Mouse (Mus musculus): ENCODE measurements around the gene Tstd2. TPM values are rescaled to one million over a fixed set of nuclear protein-coding genes. Genes with fewer than 3 reads are reported as not detected.

Tstd2 gene
- total and polyA plus RNA-seq, 2 experiments from 2014 or later: 19.3 to 31.4 TPM

- Histone ChIP-seq H3K9me3 (ENCODE audit: low read length) (no peaks in the 10 kb centered on the region), H3K4me1 (ENCODE audit: insufficient read depth) (no peaks in the 10 kb centered on the region), H3K4me2 (ENCODE audit: low read depth) (no peak overlapping the region), H3K9ac (no peak overlapping the region), H3K36me3 (ENCODE audit: insufficient read depth) (no peaks in the 10 kb centered on the region), H3K27ac (ENCODE audit: low read depth, low read length) (no peak overlapping the region), H3K4me3 (ENCODE audit: low read depth, low read length) (no peak overlapping the region), H3K27me3 (ENCODE audit: insufficient read depth, low read length) (no peaks in the 10 kb centered on the region)
- WGBS: 39% methylated on average over 15 of the region's 15 CpGs
- ATAC-seq (peak; percentile 71), DNase-seq (peak; percentile 35)
- TF ChIP-seq CTCF (IDR thresholded peaks at IDR 0.05; ENCODE audit: low read depth): no peak
These were observed 43.3 kb downstream of the Tstd2 start for GRCm38 (mm10) chr4:46094916-46095825.

GRCm38 (mm10) chr4:46092429-46093076 lies 45.9 kb downstream of the Tstd2 start:
- WGBS: 74% methylated on average over 5 of the region's 5 CpGs
- H3K27ac ChIP-seq (ENCODE audit: low read depth, low read length): no peak overlapping the region
- H3K9me3 ChIP-seq (ENCODE audit: low read length): no peaks in the 10 kb centered on the region
- no peak overlapping the region for H3K9ac ChIP-seq
- no peaks in the 10 kb centered on the region for H3K4me1 ChIP-seq (ENCODE audit: insufficient read depth)
- H3K27me3 ChIP-seq (ENCODE audit: insufficient read depth, low read length): no peaks in the 10 kb centered on the region
- DNase-seq (no peak), ATAC-seq (no peak)
- no peak for TF ChIP-seq CTCF (IDR thresholded peaks at IDR 0.05; ENCODE audit: low read depth)
- H3K4me3 ChIP-seq (ENCODE audit: low read depth, low read length): no peak overlapping the region
- H3K36me3 ChIP-seq (ENCODE audit: insufficient read depth): no peaks in the 10 kb centered on the region
- no peak overlapping the region for H3K4me2 ChIP-seq (ENCODE audit: low read depth)

GRCm38 (mm10) chr4:46089524-46090125 lies 48.9 kb downstream of the Tstd2 start:
- H3K4me1 ChIP-seq (ENCODE audit: insufficient read depth): no peaks in the 10 kb centered on the region
- WGBS: 60% methylated on average over 14 of the region's 14 CpGs
- DNase-seq (peak; percentile 54), ATAC-seq (peak; percentile 68)
- no peaks in the 10 kb centered on the region for H3K9me3 ChIP-seq (ENCODE audit: low read length)
- no peak for TF ChIP-seq CTCF (IDR thresholded peaks at IDR 0.05; ENCODE audit: low read depth)
- no peak overlapping the region for H3K4me2 ChIP-seq (ENCODE audit: low read depth)
- H3K36me3 ChIP-seq (ENCODE audit: insufficient read depth): no peaks in the 10 kb centered on the region
- 0 out of 2 replicates have a peak overlapping the region, but pooled peaks have one; percentile 29 for H3K27ac ChIP-seq (ENCODE audit: low read depth, low read length)
- no peak overlapping the region for H3K9ac ChIP-seq
- H3K4me3 ChIP-seq (ENCODE audit: low read depth, low read length): no peak overlapping the region
- H3K27me3 ChIP-seq (ENCODE audit: insufficient read depth, low read length): no peaks in the 10 kb centered on the region

- no peaks in the 10 kb centered on the region for H3K4me1 ChIP-seq (ENCODE audit: insufficient read depth)
- 26% methylated on average over 5 of the region's 5 CpGs for WGBS
- H3K9ac ChIP-seq: no peak overlapping the region
- H3K27me3 ChIP-seq (ENCODE audit: insufficient read depth, low read length): no peaks in the 10 kb centered on the region
- H3K4me3 ChIP-seq (ENCODE audit: low read depth, low read length): no peak overlapping the region
- TF ChIP-seq CTCF (IDR thresholded peaks at IDR 0.05; ENCODE audit: low read depth): no peak
- H3K4me2 ChIP-seq (ENCODE audit: low read depth): no peak overlapping the region
- H3K36me3 ChIP-seq (ENCODE audit: insufficient read depth): no peaks in the 10 kb centered on the region
- ATAC-seq (no peak), DNase-seq (no peak)
- no peaks in the 10 kb centered on the region for H3K9me3 ChIP-seq (ENCODE audit: low read length)
- no peak overlapping the region for H3K27ac ChIP-seq (ENCODE audit: low read depth, low read length)
These were observed 50.6 kb downstream of the Tstd2 start for GRCm38 (mm10) chr4:46087852-46088251.

- H3K36me3 ChIP-seq (ENCODE audit: insufficient read depth): no peaks in the 10 kb centered on the region
- no peak for ATAC-seq
- 84% methylated on average over 7 of the region's 7 CpGs for WGBS
These were observed 51.1 kb downstream of the Tstd2 start for GRCm38 (mm10) chr4:46087427-46087771.

GRCm38 (mm10) chr4:46086718-46087426 lies 51.6 kb downstream of the Tstd2 start:
- no peaks in the 10 kb centered on the region for H3K27me3 ChIP-seq (ENCODE audit: insufficient read depth, low read length)
- no peaks in the 10 kb centered on the region for H3K9me3 ChIP-seq (ENCODE audit: low read length)
- no peak overlapping the region for H3K4me2 ChIP-seq (ENCODE audit: low read depth)
- H3K27ac ChIP-seq (ENCODE audit: low read depth, low read length): no peak overlapping the region
- H3K4me3 ChIP-seq (ENCODE audit: low read depth, low read length): no peak overlapping the region
- H3K4me1 ChIP-seq (ENCODE audit: insufficient read depth): no peaks in the 10 kb centered on the region
- no peaks in the 10 kb centered on the region for H3K36me3 ChIP-seq (ENCODE audit: insufficient read depth)
- DNase-seq (no peak), ATAC-seq (no peak)
- no peak for TF ChIP-seq CTCF (IDR thresholded peaks at IDR 0.05; ENCODE audit: low read depth)
- H3K9ac ChIP-seq: no peak overlapping the region
- WGBS: 78% methylated on average over 18 of the region's 18 CpGs

More at GRCm38 (mm10) chr4:46087427-46087771, 51.1 kb downstream of the Tstd2 start:
- H3K27ac ChIP-seq (ENCODE audit: low read depth, low read length): no peak overlapping the region
- no peak overlapping the region for H3K9ac ChIP-seq
- H3K9me3 ChIP-seq (ENCODE audit: low read length): no peaks in the 10 kb centered on the region
- H3K4me3 ChIP-seq (ENCODE audit: low read depth, low read length): no peak overlapping the region
- TF ChIP-seq CTCF (IDR thresholded peaks at IDR 0.05; ENCODE audit: low read depth): no peak
- no peak for DNase-seq
- no peaks in the 10 kb centered on the region for H3K4me1 ChIP-seq (ENCODE audit: insufficient read depth)
- no peak overlapping the region for H3K4me2 ChIP-seq (ENCODE audit: low read depth)
- no peaks in the 10 kb centered on the region for H3K27me3 ChIP-seq (ENCODE audit: insufficient read depth, low read length)
